Mouse (Mus musculus): ENCODE data around the gene Hilpda. TPM values are rescaled to one million over a fixed set of nuclear protein-coding genes. Genes with fewer than 3 reads are reported as not detected.

Gene Hilpda
- total RNA-seq, 1 experiment, result 36.9 TPM

DNA sequence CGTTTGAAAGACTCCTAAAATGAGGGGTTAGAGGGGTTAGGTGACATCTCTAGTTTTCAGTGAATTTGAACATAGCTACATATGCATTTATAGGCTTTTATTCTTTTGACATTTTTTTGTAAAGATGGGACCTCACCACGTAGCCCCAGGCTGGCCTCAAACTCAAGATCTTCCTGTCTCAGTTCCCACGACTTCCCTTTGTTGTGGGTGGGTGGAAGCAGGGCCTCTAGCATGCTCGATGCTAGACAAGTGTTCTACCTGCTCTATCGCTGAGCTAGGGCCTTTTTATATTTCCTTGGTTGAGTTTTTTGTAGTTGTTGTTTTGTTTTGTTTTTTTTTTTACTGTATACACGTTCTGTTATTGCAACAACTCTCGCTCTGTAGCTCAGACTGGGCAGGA lies 14.6 kb downstream of the Hilpda start:
- TF ChIP-seq ZC3H11A (IDR thresholded peaks at IDR 0.05; ENCODE audit: borderline replicate concordance, low read depth, low read length), result no peak
- TF ChIP-seq HCFC1 (IDR thresholded peaks at IDR 0.05; ENCODE audit: borderline replicate concordance, insufficient read depth, low read length), result no peak
- TF ChIP-seq MAFK (IDR thresholded peaks at IDR 0.05; ENCODE audit: insufficient read depth, low read depth, low read length), result no peak
- no peak for TF ChIP-seq ZNF384 (IDR thresholded peaks at IDR 0.05; ENCODE audit: low read depth, low read length)
- TF ChIP-seq CHD2 (IDR thresholded peaks at IDR 0.05; ENCODE audit: low read depth, low read length), result no peak
- Histone ChIP-seq H3K4me1 (ENCODE audit: control insufficient read depth in 2 of 2, insufficient read depth in 2 of 2, low read length in 2 of 2, poor library complexity in 1 of 2) (no peaks in the 10 kb centered on the region), H3K9me3 (ENCODE audit: control insufficient read depth, insufficient read depth, low read depth, low read length) (no peaks in the 10 kb centered on the region), H3K27ac (ENCODE audit: insufficient read depth, low read depth, low read length, poor library complexity, severe bottlenecking) (no peak overlapping the region), H3K9ac (ENCODE audit: insufficient read depth, low read depth, low read length, poor library complexity, severe bottlenecking) (no peak overlapping the region), H3K4me3 (ENCODE audit: insufficient read depth in 1 of 2, low read depth in 1 of 2, low read length in 2 of 2, poor library complexity in 1 of 2, severe bottlenecking in 1 of 2) (no peak overlapping the region), H3K36me3 (ENCODE audit: control insufficient read depth, insufficient read depth, low read length, poor library complexity, severe bottlenecking) (no peaks in the 10 kb centered on the region)
- in situ Hi-C loops (cut with MboI; ENCODE audit: low sequenced_read_pairs in 2 of 2, unreplicated experiment in 2 of 2), result no loop called here
- no peak for DNase-seq (ENCODE audit: low read depth, low spot score)

DNA sequence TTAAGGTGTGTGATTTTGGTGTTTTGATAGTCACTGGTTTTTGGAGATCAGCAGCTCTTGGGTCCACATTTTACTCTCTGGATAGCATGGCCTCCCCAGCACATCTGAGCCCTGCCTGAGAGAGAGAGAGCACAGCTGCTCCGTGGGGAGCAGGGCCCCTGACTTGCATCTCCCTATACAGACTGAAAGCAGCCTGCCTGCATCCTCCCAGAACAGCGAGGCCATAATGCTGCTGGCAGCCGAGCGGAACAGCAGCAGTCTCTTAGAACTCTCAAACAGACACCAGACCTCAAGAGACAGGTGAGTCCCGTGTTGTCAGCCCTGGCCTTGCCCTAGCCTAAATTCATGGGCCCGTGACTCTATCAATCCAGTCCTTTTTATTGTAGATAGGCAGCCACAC lies 15.2 kb downstream of the Hilpda start:
- no peak for DNase-seq (ENCODE audit: low read depth, low spot score)
- Histone ChIP-seq H3K27ac (ENCODE audit: insufficient read depth, low read depth, low read length, poor library complexity, severe bottlenecking) (no peak overlapping the region), H3K36me3 (ENCODE audit: control insufficient read depth, insufficient read depth, low read length, poor library complexity, severe bottlenecking) (no peaks in the 10 kb centered on the region), H3K9me3 (ENCODE audit: control insufficient read depth, insufficient read depth, low read depth, low read length) (no peaks in the 10 kb centered on the region), H3K4me1 (ENCODE audit: control insufficient read depth in 2 of 2, insufficient read depth in 2 of 2, low read length in 2 of 2, poor library complexity in 1 of 2) (no peaks in the 10 kb centered on the region), H3K4me3 (ENCODE audit: insufficient read depth in 1 of 2, low read depth in 1 of 2, low read length in 2 of 2, poor library complexity in 1 of 2, severe bottlenecking in 1 of 2) (no peak overlapping the region), H3K9ac (ENCODE audit: insufficient read depth, low read depth, low read length, poor library complexity, severe bottlenecking) (no peak overlapping the region)
- no peak for TF ChIP-seq MAFK (IDR thresholded peaks at IDR 0.05; ENCODE audit: insufficient read depth, low read depth, low read length)
- no peak for TF ChIP-seq ZNF384 (IDR thresholded peaks at IDR 0.05; ENCODE audit: low read depth, low read length)
- no peak for TF ChIP-seq ZC3H11A (IDR thresholded peaks at IDR 0.05; ENCODE audit: borderline replicate concordance, low read depth, low read length)
- no peak for TF ChIP-seq CHD2 (IDR thresholded peaks at IDR 0.05; ENCODE audit: low read depth, low read length)
- TF ChIP-seq HCFC1 (IDR thresholded peaks at IDR 0.05; ENCODE audit: borderline replicate concordance, insufficient read depth, low read length), result no peak
- in situ Hi-C loops (cut with MboI; ENCODE audit: low sequenced_read_pairs in 2 of 2, unreplicated experiment in 2 of 2), result no loop called here

DNA sequence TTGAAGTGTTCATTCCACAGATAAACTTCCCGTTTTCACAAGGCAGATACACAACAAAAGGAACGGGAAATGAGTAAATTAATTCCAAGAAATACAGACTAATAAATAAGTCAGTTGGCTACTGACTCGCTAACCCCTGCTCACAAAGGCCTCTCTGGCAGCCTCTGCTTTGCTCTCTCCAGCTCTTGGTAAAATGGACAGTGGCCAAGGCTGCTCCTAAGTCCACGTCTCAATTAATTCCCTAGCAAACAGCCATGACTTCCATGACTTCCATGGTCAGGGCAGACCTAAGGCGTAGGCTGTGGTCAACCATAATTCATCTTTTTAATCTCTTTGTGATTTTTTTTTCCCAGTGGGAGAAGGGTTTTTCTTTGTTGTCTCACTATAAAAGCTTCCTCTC lies 15.7 kb downstream of the Hilpda start:
- no peak overlapping the region for H3K9ac ChIP-seq (ENCODE audit: insufficient read depth, low read depth, low read length, poor library complexity, severe bottlenecking)
- H3K4me3 ChIP-seq (ENCODE audit: insufficient read depth in 1 of 2, low read depth in 1 of 2, low read length in 2 of 2, poor library complexity in 1 of 2, severe bottlenecking in 1 of 2), result no peak overlapping the region
- DNase-seq (ENCODE audit: low read depth, low spot score), result no peak
- no peak overlapping the region for H3K27ac ChIP-seq (ENCODE audit: insufficient read depth, low read depth, low read length, poor library complexity, severe bottlenecking)
- H3K9me3 ChIP-seq (ENCODE audit: control insufficient read depth, insufficient read depth, low read depth, low read length), result no peaks in the 10 kb centered on the region
- no peaks in the 10 kb centered on the region for H3K4me1 ChIP-seq (ENCODE audit: control insufficient read depth in 2 of 2, insufficient read depth in 2 of 2, low read length in 2 of 2, poor library complexity in 1 of 2)
- no peaks in the 10 kb centered on the region for H3K36me3 ChIP-seq (ENCODE audit: control insufficient read depth, insufficient read depth, low read length, poor library complexity, severe bottlenecking)
- TF ChIP-seq ZNF384 (IDR thresholded peaks at IDR 0.05; ENCODE audit: low read depth, low read length) (no peak), HCFC1 (IDR thresholded peaks at IDR 0.05; ENCODE audit: borderline replicate concordance, insufficient read depth, low read length) (no peak), ZC3H11A (IDR thresholded peaks at IDR 0.05; ENCODE audit: borderline replicate concordance, low read depth, low read length) (no peak), MAFK (IDR thresholded peaks at IDR 0.05; ENCODE audit: insufficient read depth, low read depth, low read length) (no peak), CHD2 (IDR thresholded peaks at IDR 0.05; ENCODE audit: low read depth, low read length) (no peak)
- in situ Hi-C loops (cut with MboI; ENCODE audit: low sequenced_read_pairs in 2 of 2, unreplicated experiment in 2 of 2), result no loop called here

DNA sequence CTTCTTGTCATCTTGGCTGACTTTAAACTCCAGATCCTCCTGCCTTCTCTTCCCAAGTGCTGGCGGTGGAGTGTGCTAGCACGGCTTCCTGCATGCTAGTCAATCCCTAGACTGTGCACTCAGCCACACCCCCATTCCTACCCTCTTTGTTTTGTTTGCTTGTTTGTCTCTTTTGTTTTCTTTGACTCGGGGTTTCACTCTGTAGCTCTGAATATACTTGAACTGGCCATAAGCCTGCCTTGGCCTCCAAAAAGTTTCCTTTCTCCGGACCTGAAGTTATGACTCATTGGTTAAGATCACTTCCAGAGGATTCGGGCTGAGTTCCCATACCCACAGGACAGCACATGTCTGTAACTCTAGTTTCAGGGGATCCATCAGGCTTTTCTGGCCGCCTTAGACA lies 16.4 kb downstream of the Hilpda start:
- Histone ChIP-seq H3K36me3 (ENCODE audit: control insufficient read depth, insufficient read depth, low read length, poor library complexity, severe bottlenecking) (no peaks in the 10 kb centered on the region), H3K9me3 (ENCODE audit: control insufficient read depth, insufficient read depth, low read depth, low read length) (no peaks in the 10 kb centered on the region), H3K9ac (ENCODE audit: insufficient read depth, low read depth, low read length, poor library complexity, severe bottlenecking) (no peak overlapping the region), H3K4me3 (ENCODE audit: insufficient read depth in 1 of 2, low read depth in 1 of 2, low read length in 2 of 2, poor library complexity in 1 of 2, severe bottlenecking in 1 of 2) (no peak overlapping the region), H3K27ac (ENCODE audit: insufficient read depth, low read depth, low read length, poor library complexity, severe bottlenecking) (no peak overlapping the region), H3K4me1 (ENCODE audit: control insufficient read depth in 2 of 2, insufficient read depth in 2 of 2, low read length in 2 of 2, poor library complexity in 1 of 2) (no peaks in the 10 kb centered on the region)
- no peak for DNase-seq (ENCODE audit: low read depth, low spot score)
- in situ Hi-C loops (cut with MboI; ENCODE audit: low sequenced_read_pairs in 2 of 2, unreplicated experiment in 2 of 2), result no loop called here
- no peak for TF ChIP-seq HCFC1 (IDR thresholded peaks at IDR 0.05; ENCODE audit: borderline replicate concordance, insufficient read depth, low read length)
- no peak for TF ChIP-seq ZC3H11A (IDR thresholded peaks at IDR 0.05; ENCODE audit: borderline replicate concordance, low read depth, low read length)
- no peak for TF ChIP-seq ZNF384 (IDR thresholded peaks at IDR 0.05; ENCODE audit: low read depth, low read length)
- TF ChIP-seq CHD2 (IDR thresholded peaks at IDR 0.05; ENCODE audit: low read depth, low read length), result no peak
- no peak for TF ChIP-seq MAFK (IDR thresholded peaks at IDR 0.05; ENCODE audit: insufficient read depth, low read depth, low read length)

DNA sequence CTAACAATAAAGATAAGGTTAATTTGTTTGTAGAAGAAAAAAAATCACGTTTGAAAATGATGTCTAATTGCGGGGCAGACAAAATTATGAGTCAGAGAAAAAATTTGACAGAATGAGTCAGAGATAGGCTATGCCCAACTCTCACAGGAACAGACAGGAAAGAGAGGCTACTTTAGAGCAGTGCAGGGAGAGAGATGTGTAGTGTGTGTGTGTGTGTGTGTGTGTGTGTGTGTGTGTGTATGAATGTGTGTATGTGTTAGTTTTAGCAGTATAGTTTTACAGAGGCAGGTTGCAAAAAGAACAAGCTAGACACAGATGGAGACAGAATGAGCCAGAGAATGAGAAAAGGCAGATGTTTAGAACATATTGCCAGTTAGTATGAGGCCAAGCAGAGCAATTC lies 26.8 kb downstream of the Hilpda start:
- Histone ChIP-seq H3K27ac (ENCODE audit: insufficient read depth, low read depth, low read length, poor library complexity, severe bottlenecking) (no peak overlapping the region), H3K9me3 (ENCODE audit: control insufficient read depth, insufficient read depth, low read depth, low read length) (no peaks in the 10 kb centered on the region), H3K9ac (ENCODE audit: insufficient read depth, low read depth, low read length, poor library complexity, severe bottlenecking) (no peak overlapping the region), H3K4me1 (ENCODE audit: control insufficient read depth in 2 of 2, insufficient read depth in 2 of 2, low read length in 2 of 2, poor library complexity in 1 of 2) (peaks cover 0 to 1% of the 10 kb centered on the region in 2 experiments; a peak in 1 of 4 replicates), H3K36me3 (ENCODE audit: control insufficient read depth, insufficient read depth, low read length, poor library complexity, severe bottlenecking) (no peaks in the 10 kb centered on the region), H3K4me3 (ENCODE audit: insufficient read depth in 1 of 2, low read depth in 1 of 2, low read length in 2 of 2, poor library complexity in 1 of 2, severe bottlenecking in 1 of 2) (no peak overlapping the region)
- DNase-seq (ENCODE audit: low read depth, low spot score), result no peak
- in situ Hi-C loops (cut with MboI; ENCODE audit: low sequenced_read_pairs in 2 of 2, unreplicated experiment in 2 of 2), result no loop called here
- no peak for TF ChIP-seq ZNF384 (IDR thresholded peaks at IDR 0.05; ENCODE audit: low read depth, low read length)
- no peak for TF ChIP-seq ZC3H11A (IDR thresholded peaks at IDR 0.05; ENCODE audit: borderline replicate concordance, low read depth, low read length)
- TF ChIP-seq MAFK (IDR thresholded peaks at IDR 0.05; ENCODE audit: insufficient read depth, low read depth, low read length), result no peak
- TF ChIP-seq HCFC1 (IDR thresholded peaks at IDR 0.05; ENCODE audit: borderline replicate concordance, insufficient read depth, low read length), result no peak
- TF ChIP-seq CHD2 (IDR thresholded peaks at IDR 0.05; ENCODE audit: low read depth, low read length), result no peak
